Mouse (Mus musculus): ENCODE measurements around the gene Hnrnpk.
"Not testable (repeated sequence)": the region's sequence is repeated elsewhere in the genome, so short reads cannot be mapped to it uniquely, and the experiment has no call there.

The Hnrnpk gene

DNA sequence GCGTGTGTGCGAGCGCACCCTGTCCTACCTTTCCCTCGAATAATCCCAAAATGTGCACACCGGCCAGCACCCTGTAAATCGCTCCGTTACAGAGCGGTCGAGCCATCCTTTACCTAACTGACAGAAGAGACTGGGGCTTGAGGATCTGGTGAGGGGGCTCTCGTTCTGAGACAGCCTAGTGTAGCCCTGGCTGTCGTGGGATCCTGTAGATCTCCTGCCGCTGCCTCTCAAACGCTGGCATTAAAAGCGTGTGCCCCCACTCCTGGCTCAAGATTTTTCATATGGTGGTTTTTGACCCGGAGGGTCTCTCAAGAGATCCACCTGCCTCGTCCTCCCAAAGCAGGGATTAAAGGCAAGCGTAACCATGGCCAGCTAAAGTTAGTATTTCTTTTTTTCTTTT lies at the start of gene Hnrnpk:
Gene Hnrnpk (minus strand): TSS at position 101 of the 400 bp plus-strand sequence.
- DNase-seq (ENCODE audit: low spot score in 2 of 2) = not testable (repeated sequence)

DNA sequence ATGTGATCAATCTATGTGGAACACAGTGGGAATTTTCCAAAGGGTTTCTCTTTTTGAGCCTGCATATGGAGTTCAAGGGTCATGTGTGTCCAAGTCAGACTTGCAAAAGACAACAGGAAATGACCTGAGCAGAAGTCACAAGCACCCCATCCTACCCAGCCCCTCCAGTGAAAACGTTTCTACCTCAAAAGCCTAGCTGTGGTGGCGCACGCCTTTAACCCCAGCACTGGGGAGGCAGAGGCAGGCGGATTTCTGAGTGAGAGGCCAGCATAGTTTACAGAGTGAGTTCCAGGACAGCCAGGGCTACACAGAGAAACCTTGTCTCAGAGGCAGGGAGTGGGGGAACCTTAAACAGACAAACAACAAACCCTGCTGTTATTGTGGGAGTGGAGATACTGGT lies 49.1 kb upstream of the Hnrnpk start:
- DNase-seq (ENCODE audit: low spot score in 2 of 2) = no peak

DNA sequence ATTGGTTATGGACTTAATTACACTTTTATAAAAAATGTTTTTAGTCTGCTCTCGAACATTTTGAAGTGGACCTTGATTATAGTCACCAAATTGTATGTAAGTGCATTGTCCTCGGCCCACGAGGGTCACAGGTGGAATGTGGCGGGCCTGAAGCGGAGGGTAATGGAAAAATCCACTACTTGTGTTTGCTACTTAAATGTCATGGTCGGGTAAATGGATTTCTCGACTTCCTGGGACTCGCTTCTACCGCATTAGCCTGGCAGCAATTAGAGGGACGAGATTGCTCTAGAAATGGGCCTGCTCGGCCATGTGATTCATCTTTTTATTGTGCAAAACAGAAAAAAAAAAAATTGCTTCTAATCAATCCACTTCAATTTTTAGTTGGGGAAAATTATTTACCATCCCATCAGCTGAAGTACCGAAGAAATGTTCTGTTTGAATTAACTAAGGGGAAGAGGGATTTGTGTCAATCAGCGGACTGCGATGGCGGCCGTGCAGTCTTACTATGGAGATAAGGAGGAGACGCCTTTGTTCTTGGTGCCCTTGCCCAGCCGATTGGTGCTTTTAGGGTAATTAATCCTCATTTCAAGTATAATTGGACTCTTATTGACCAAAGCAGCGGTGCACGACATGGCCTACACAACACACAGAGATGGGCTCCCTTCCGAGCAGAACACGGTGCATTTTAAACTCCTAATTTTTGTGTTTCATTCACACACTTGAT lies 47.5 kb upstream of the Hnrnpk start:
- no peak for DNase-seq (ENCODE audit: low spot score in 2 of 2)

DNA sequence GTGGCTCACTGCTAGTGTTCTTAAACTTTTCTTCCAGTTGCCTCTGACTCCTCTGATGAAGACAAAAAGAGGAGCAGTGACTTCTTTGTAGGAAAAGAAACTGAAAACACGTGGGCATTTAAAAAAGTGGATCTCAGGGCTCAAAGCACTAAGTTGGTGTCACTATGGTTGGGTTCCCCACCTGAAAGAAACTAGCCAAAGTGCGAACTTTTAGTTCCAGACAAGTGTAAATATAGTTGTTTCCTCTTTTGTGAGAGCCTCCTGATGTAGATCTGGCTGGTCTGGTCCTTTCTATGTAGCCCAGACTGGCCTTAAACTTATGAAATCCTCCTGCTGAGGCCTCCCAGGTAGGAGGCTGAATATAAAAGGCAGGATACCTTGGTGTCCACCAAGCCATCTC lies 43.4 kb upstream of the Hnrnpk start:
- DNase-seq (ENCODE audit: low spot score in 2 of 2) = no peak

DNA sequence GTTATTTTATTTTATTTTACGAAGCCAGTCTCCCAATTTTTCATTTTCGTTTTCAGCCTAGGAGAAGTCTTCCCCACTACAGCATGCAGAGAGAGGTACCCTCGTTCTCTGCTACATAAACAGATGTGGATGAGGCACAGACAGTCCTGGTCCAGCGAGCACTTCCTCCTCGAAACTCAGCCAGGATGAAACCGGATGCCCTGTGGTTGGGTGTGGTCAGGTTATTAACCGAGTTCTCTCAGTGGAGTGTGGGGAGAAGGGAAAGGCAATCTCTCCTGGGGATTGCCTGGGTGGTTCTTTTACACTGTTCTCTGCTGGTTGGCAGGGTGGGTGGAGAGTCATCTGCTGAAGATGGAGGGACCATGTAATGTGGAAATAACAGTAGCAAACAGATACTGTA lies 40.6 kb upstream of the Hnrnpk start:
- DNase-seq (ENCODE audit: low spot score in 2 of 2) = no peak

DNA sequence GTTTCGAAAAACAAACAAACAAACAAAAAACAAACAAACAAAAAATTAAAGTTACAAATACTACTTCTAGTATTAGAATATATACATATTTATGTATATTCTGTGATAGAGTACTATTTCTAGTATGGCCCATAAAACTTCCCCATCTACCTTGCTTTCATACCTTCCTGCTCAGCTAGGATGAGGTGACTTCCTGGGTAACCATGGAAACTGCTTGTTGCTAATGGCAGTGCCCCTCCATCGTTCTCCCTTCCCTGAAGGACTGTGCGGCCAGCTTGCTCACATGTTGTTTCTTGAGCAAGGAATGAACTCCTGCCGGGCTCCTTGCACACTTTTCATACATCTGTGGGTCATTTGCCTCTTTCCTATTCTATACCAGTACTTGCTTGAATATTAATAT lies 40.2 kb upstream of the Hnrnpk start:
- no peak for DNase-seq (ENCODE audit: low spot score in 2 of 2)

DNA sequence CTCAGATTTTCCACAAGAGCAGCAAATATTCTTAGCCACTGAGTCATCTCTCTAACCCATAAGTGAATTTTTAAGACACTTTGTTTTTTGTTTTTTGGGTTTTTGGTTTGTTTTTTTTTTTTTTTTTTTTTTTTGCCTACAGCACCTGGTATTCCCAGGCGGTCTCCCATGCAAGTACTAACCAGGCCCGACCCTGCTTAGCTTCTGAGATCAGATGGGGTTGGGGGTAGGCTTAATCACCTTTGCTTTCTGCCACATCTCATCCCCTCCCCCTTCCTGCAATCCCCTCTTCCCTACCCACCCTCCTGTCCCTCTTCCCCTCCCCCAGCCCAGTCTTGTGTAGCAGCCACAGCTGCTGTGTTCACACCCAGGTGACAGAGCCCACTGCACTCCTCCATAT lies 36.6 kb upstream of the Hnrnpk start:
- DNase-seq (ENCODE audit: low spot score in 2 of 2) = no peak

DNA sequence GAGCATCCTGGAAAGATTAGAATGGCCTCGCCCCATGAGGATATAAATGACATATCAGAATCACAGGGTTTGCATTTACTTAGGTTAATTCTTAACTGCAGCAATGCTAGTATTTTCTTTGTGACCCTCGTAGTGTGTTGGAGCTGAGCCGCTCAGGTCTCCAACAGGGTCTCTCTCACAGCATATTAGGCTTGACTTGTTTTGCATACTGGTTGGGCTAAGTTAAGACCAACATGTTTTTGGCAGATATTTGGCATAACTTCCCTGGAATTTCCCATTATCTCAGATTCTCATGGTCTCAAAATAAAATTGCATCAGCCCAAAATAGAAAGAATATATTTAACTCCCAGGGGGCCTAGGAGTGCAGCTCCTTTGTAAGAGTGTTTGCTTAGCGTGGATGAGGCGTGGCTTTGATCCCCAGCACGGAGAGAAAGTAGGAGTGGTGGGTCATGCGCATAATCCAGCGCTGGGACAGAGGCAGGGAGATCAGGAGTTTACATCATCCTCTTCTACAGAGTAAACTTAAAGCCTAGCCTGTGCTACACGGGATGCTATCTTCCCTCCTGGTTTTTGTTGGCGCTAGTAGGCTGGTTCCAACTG lies 20.0 kb upstream of the Hnrnpk start:
- DNase-seq (ENCODE audit: low spot score in 2 of 2) = no peak

DNA sequence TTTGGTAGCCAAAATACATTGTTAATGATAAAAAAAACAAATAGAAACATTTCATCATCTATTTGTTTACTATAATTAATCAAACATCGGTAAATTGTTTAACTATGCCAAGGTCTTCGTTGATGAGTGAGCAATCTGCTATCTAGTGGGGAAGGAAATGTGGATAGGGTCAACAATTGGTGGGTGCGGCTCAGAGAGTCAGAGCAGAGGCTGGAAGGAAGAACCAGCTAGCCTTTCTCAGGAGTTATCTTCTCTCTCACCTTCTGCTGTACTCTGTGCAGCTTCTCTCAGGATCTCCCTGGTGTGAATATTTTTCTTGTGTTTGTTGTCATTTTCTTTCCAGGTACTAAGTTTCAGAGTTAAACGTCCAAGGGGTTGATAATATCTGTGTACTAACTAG lies 19.1 kb upstream of the Hnrnpk start:
- DNase-seq (ENCODE audit: low spot score in 2 of 2) = no peak

DNA sequence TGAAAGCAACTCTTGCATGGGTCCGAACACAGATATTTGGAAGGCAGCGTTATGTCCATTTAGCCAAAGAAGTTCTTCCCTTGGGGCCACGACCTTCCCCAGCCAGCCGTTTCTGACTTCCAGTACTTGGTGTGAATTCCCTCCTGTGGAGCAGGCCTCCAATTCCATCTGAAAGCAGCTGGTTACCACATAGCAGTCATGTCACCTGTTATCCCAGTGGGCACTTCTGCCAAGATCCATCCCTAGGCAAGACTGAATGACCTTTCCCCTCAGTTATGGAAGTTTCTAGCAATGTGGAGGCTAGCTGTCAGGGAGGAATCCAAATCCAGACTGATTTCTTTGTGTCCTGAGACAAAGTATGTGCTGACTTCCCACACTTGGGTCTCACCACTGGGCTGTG lies 17.9 kb upstream of the Hnrnpk start:
- DNase-seq (ENCODE audit: low spot score in 2 of 2) = no peak

DNA sequence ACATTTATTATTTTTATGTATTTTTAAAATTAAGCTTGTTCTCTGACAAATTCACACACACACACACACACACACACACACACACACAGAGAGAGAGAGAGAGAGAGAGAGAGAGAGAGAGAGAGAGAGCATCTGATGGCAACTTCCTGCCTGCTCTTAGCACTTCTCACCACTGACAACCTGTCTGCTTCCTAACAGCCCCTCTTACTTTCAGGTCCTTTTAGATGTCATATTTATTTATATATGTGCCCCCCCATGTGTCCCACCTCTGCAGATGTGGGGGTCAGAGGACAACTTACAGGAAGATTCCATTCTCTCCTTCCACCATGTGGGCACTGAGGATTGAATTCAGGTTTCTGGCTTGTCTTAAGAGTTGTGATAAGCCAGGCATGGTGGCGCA lies 16.1 kb upstream of the Hnrnpk start:
- no peak for DNase-seq (ENCODE audit: low spot score in 2 of 2)

DNA sequence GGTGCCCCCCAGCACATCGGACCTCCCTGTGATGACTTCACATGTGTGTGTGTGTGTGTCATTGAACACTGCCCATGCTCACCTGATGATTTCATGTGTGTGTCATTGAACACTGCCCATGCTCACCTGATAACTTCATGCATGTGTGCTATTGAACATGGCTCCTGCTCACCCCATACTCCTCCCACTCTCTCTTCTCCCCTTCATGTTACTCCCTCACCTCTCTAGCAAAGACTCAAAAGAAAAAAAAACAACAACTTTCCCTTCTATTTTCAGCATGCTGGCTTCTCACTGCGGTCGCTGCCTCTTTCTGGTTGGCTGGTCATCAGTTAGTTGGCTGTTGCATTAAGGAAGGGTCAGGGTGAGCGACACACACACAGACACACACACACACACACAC lies 15.5 kb upstream of the Hnrnpk start:
- DNase-seq (ENCODE audit: low spot score in 2 of 2) = no peak

DNA sequence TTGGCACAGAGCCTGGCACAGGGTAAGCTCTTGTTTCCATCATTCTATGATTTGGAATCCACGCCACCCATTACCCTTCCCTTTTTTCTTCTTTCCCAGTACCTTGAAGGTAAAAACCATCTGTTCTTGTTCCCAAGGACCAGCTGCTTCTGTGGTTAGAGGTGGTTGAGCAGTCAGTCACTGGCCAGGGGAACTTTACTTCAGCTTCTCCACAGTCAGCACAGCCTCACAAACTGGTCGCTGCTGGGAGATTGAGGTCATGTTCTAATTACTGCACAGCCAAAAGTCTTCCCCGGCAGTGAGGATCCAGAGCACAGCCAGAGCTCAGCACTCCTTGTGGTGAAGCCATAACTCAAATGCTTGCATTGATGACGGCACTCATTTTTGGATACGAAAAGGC lies 12.7 kb upstream of the Hnrnpk start:
- no peak for DNase-seq (ENCODE audit: low spot score in 2 of 2)

DNA sequence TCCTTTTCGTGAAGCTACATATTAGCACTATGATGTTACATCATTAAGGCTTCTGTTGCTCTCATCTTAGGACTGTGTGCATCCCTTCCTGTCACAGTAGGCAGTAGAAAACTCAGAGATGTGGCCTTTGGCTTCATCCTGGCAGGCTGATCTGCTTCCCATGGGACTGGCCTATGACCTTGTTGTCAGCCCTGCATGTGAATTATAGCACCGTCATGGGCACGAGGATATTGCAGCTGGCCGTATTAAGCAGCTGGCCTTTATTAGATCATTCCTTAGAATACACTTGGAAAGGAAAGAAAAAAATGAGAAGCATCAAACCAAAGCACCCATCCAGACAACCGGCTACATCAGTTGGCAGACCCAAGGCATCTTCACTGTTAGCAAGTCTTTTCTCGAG lies 12.2 kb upstream of the Hnrnpk start:
- no peak for DNase-seq (ENCODE audit: low spot score in 2 of 2)

DNA sequence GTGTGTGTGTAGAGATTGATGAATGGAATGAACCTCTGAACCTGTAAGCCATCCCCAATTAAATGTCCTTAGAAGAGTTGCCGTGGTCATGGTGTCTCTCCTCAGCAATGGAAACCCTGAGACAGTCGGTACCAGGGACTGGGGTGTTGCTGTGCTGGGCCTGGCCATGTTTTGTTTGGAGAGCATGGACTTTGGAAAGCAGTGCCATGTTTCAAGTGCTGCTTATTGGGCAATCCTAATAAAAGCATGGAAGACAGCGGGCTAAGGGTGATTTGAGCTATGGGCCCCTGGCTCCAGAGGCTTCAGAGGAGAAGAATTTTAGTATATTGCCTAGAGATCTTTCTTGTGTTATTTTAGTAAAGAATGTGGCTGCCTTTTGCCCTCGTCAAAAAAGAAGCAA lies 7.9 kb upstream of the Hnrnpk start:
- no peak for DNase-seq (ENCODE audit: low spot score in 2 of 2)

DNA sequence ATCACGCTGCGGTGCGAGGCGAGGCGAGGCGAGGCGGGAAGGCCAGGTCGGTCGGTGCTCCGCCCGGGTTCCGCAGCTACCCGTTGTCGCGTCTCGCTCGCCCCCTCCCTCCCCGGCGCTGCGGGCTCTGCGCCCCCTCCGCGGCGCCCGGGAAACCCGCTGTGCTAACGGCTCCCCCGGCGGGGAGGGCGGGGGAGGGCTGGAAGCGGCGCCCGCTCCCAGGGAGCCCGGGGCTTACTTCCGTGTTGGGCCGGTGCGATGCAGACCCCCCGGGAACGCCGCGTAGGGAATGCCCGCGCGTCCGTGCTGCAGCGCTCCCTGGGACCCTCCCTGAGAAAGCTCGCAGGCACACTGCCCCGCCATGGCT lies 416 bp downstream of the Hnrnpk start:
- no peak for DNase-seq (ENCODE audit: low spot score in 2 of 2)

DNA sequence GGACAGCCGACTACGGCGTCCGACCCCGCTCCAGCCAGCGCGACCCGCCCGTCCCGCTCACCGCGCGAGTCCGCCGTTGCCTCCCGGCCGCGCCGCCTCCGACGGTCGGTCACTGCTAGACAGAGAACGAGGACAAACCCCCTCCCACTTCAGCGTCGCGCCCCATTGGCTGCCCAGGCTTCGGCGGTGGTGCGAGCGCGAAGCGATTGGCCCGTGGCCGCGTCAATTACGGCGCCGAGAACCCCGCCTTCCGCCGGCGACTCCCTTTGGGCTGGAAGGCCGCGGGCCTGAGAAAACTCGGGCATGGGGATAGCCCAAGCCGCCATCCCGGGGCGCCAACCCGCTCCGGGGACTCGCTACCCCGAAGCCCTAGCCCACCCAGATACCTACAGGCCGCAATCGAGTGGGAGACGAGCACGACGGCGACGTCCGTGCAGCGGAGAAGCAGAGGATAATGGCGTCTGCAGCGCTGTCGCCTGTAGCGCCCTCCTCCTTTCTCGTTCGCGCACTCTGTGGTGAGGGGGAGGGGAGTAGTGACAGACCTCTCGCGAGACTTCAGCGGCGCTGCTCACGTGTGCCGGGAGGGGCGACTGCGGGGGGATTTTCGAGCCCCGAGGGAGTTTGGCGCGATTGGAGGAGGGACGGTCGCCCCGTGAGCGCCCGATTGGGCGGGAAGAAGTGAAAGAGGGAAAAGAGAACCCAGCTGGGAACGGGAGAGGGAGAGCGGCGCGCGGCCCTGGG lies 970 bp downstream of the Hnrnpk start, which contains the start of gene Rmi1:
Gene Rmi1 (plus strand): TSS at position 246 of the 741 bp plus-strand sequence.
- DNase-seq (ENCODE audit: low spot score in 2 of 2) = peak; percentile 98 to 99

DNA sequence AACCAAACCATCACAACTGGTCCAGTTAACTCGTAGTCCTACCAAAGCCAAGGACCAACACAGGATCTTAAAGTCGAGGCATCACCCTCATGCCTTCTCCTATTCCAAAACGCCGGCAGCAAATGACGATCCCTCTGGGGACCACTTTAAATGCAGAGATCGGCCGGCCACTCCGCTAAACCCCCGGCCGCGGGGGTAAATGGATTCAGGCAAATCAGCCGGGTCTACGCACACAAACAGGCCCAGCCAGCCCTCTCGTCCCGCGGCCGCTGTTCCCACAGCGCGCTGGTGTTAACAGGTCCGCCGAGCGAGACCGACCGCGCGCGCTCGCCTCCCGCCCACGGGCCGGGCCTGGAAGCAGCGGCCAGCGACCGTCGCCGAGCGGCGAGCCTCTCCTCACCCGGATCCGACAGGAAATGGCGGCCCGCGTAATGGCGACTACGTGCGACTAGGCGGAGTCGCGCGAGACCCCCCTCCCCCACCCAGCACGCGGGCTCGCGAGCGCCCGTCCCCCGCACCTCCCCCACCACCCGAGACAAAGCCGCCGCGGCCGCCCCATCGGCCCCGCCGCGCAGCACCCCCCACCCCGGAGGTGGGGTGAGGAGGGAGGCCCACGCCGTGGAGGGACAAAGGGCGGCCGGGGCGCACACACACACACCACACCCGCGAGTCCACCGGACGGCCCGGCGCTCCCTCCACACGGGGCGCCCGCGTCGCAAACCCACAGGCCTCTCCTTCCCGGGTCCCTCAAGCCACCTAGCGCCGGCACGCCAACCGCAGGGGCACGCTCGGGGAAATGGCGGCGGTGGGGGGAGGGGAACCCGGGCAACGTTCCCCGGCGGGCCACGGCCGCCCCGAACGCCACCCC lies 1.8 kb downstream of the Hnrnpk start:
- DNase-seq (ENCODE audit: low spot score in 2 of 2) = peak; percentile 54 to 64

DNA sequence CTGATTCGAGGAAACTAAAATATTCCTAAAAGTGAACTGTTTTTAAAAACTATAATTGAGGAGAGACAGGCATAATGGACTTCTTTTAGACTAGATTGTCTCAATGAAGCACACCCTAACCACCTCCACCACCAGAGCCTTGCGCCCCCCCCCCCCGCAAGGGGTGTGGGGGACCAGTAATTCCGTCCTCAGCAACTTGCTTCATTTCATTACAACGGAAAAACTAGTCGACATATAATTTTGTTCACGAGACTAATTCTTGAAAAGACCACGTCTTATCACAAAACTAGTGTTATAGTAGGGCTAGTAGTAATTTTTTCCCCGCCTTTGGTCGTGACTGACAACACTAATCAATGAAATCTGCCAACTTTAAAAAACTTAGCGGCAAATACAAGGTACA lies 2.6 kb downstream of the Hnrnpk start:
- no peak for DNase-seq (ENCODE audit: low spot score in 2 of 2)

DNA sequence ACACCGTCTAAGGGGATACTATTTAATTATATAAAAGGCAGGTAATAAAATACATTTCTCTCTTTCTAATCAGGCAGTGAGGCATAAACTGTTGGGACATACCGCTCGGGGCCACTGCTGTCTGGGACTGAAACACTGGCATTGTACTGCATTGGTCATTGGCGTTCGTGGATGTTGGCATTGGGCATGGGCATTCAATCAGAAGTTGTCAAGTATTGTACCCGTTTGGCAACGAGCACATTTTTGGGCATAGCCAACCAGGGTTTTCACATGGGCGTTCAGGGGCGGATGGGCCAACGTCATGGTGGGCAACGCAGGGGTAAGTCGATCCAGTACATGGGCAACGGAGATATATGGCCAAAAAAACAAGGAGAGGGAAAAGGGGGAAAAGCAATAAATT lies 5.5 kb downstream of the Hnrnpk start:
- DNase-seq (ENCODE audit: low spot score in 2 of 2) = no peak

DNA sequence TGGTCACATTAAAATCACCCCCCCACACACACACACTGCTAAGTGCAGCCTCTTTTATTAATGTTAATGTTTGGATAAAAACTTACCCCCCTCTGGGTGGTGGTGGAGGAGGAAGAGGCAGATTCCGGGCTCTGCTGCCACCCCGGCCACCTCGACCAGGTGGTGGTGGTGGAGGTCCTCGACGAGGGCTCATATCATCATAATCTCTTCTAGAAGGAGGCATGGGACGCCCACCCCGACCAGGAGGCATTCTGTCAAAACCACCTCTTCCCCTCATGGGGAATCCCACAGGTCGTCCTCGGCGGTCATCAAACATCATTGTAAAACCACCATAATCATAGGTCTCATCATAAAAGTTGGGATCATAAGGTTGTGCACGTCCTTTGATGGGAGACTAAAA lies 8.8 kb downstream of the Hnrnpk start:
- not testable (repeated sequence) for DNase-seq (ENCODE audit: low spot score in 2 of 2)

DNA sequence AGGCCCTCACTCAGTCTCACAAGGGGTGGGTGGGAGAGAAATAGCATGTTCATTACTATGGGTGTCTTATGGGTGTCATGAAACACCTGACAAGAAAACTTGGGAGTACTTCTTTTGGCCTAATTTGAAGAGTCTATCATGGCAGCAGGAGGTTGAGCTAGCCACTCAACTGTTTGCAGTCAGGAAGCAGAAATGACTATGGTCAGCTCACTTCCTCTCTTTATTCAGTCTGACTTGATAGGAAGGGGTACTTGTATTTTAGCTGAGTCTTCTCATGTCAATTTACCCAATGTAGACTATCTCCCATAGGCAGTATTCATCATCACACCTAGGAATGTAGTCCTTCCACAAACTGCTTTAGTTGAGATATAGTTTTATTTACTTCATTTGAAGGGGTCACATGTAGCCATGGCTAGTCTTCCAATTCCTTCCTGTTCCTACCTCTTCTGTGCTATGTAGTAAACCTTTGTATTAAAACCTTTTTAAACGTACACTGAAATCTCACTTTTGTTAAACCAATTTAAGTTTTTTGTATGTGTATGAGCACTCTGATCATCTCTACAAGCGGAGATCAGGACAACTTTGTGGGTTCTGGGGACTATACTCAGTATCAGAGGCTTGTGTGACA lies 13.7 kb downstream of the Hnrnpk start:
- no peak for DNase-seq (ENCODE audit: low spot score in 2 of 2)
